Mouse (Mus musculus) CH12.LX (cell line): ENCODE measurements at regions not wholly inside any gene's neighbourhood (a gene's known extent, or its start where the extent isn't known, plus 50 kb on each side); places are given as distances from the start of the nearest gene placed in this dataset.

Source experiments
- CHD2 ChIP-seq: IDR thresholded peaks from 2 replicates; pipeline ENCODE4 v1.6.1; 2011; ENCODE audit warnings: low read length, improper control_type of control experiment
- CTCF ChIP-seq, 2 experiments: IDR thresholded peaks in 1 of 2; conservative IDR thresholded peaks in 1 of 2; 2 replicates each; pipeline ENCODE4 v1.5.1; 2011 to 2012; ENCODE audit warnings: low read depth in 2 of 2, low read length in 2 of 2, improper control_type of control experiment in 1 of 2, inconsistent platforms in 1 of 2, mild to moderate bottlenecking in 1 of 2, moderate library complexity in 1 of 2
- ELF1 ChIP-seq: IDR thresholded peaks from 2 replicates; pipeline ENCODE4 v1.6.1; 2014; ENCODE audit warnings: low read depth, mild to moderate bottlenecking, inconsistent platforms, low read length, improper control_type of control experiment
- EP300 ChIP-seq: IDR thresholded peaks from 2 replicates; pipeline ENCODE4 v1.6.1; 2011; ENCODE audit warnings: low read length, improper control_type of control experiment
- POLR2A ChIP-seq: IDR thresholded peaks from 2 replicates; pipeline ENCODE4 v1.6.1; 2011; ENCODE audit warnings: low read depth, mild to moderate bottlenecking, improper control_type of control experiment, low read length
- POLR2AphosphoS2 ChIP-seq: IDR thresholded peaks from 2 replicates; pipeline ENCODE4 v1.6.1; 2011; ENCODE audit warnings: low read depth, low read length, improper control_type of control experiment
- SMC3 ChIP-seq: IDR thresholded peaks from 2 replicates; pipeline ENCODE4 v1.6.1; 2011; ENCODE audit warnings: low read depth, low read length, improper control_type of control experiment
- TBP ChIP-seq: conservative IDR thresholded peaks from 2 replicates; pipeline ENCODE4 v1.6.1; 2011; ENCODE audit warnings: low read depth, low read length, improper control_type of control experiment
- UBTF ChIP-seq: IDR thresholded peaks from 2 replicates; pipeline ENCODE4 v1.6.1; 2012; ENCODE audit warnings: low read depth, mild to moderate bottlenecking, inconsistent platforms, low read length, improper control_type of control experiment, moderate library complexity
- ZNF384 ChIP-seq: IDR thresholded peaks from 2 replicates; pipeline ENCODE4 v1.6.1; 2012; ENCODE audit warnings: low read depth, low read length, improper control_type of control experiment, inconsistent platforms

DNA sequence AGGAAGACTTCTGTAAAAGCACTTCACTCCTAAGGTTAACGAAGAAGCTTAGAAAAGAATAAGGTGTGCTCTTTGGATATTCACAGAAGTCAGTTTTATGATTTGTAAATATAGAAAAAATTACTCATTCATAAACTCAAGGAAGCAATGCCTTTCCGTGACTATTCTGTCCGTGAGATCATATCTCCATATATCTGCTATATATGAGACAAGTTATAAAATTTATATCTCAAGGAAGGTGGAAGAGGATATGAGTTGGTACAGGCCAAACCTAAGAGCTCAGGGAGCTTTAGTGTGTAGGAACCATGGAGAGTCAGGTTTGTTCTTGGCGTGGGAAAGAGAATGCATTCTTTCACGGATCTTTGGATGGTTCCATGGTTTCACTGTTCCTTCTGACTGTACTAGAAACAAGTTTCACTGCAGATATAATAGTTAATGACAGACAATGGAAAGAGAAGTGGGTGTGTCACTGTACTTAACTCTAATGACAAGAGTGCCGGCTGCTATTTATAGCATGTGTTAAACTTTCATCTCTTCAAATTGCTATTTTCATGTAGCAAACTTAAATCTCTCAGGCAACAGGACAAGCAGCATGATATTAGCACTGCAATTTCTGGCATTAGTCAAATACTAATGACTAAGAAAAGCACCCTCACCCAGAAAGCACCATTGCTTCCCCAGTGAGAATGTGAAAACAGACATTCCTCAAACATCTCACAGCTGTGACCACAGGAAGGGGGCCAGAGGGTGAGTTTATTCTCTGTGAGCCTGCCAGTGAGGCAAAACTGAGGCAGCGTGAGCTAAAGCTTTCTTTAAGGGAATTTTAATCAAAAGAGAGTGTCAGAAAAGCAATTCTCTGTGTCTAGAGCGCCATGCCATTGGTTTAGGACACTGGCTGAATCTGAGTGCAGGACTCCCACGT lies 67.4 kb downstream of the Areg start:
- TF ChIP-seq CTCF (conservative IDR thresholded peaks at IDR 0.05 in 1 of 2, IDR thresholded peaks at IDR 0.05 in 1 of 2; ENCODE audit: low read depth in 2 of 2, low read length in 2 of 2) = no peak
- no peak for TF ChIP-seq SMC3
- no peak for TF ChIP-seq CHD2
- no peak for TF ChIP-seq EP300
- no peak for TF ChIP-seq ELF1
- no peak for TF ChIP-seq POLR2AphosphoS2
- TF ChIP-seq UBTF = no peak
- TF ChIP-seq TBP = no peak
- no peak for TF ChIP-seq ZNF384
- no peak for TF ChIP-seq POLR2A
